Mouse (Mus musculus) testis, adult 2 months (tissue): ENCODE measurements around the gene Cnnm4.
"Not testable (repeated sequence)": the region's sequence is repeated elsewhere in the genome, so short reads cannot be mapped to it uniquely, and the experiment has no call there.

Experiments
- CTCF ChIP-seq: fragments of 200-500 bp; IDR thresholded peaks from 2 replicates; pipeline ENCODE4 v1.5.1; 2012; ENCODE audit warnings: low read depth, mild to moderate bottlenecking, inconsistent platforms, low read length, moderate library complexity; ENCODE audit not compliant: control insufficient read depth, insufficient read depth, insufficient replicate concordance
- POLR2A ChIP-seq: fragments of 200-500 bp; IDR thresholded peaks from 2 replicates; pipeline ENCODE4 v1.6.1; 2012; ENCODE audit warnings: low read depth, mild to moderate bottlenecking, inconsistent platforms, low read length, moderate library complexity; ENCODE audit not compliant: control insufficient read depth

GRCm38 (mm10) chr1:36536783-36537182, 65.4 kb downstream of the Cnnm4 start, which contains the start of gene Ankrd23:
- not testable (repeated sequence) for TF ChIP-seq CTCF, POLR2A
